Mouse (Mus musculus) midbrain, embryonic 16.5 days (tissue): ENCODE data around the gene Nkd1. TPM values are rescaled to one million over a fixed set of nuclear protein-coding genes. Genes with fewer than 3 reads are reported as not detected.

Source experiments
- ATAC-seq: fragments of 200-750 bp; cut with Nextera tagmentation; 2 replicates; pipeline ENCODE4 v1.8.0; 2017; ENCODE audit warnings: moderate TSS enrichment
- H3K27ac ChIP-seq: fragments of 300-500 bp; sonication (generic); 2 replicates; pipeline ENCODE4 v1.5.1; 2014; ENCODE audit warnings: mild to moderate bottlenecking, low read length, mixed read lengths
- H3K27me3 ChIP-seq: fragments of 300-500 bp; sonication (generic); 2 replicates; pipeline ENCODE4 v1.6.1; 2014; ENCODE audit warnings: low read depth, low read length, mixed read lengths; ENCODE audit not compliant: control insufficient read depth, insufficient read depth
- H3K36me3 ChIP-seq: fragments of 300-500 bp; sonication (generic); 2 replicates; pipeline ENCODE4 v1.6.1; 2014; ENCODE audit warnings: mild to moderate bottlenecking, low read length, moderate library complexity, mixed read lengths; ENCODE audit not compliant: control insufficient read depth, insufficient read depth
- H3K4me1 ChIP-seq: fragments of 300-500 bp; sonication (generic); 2 replicates; pipeline ENCODE4 v1.6.1; 2014; ENCODE audit warnings: mild to moderate bottlenecking, low read length, mixed read lengths; ENCODE audit not compliant: control insufficient read depth, insufficient read depth
- H3K4me2 ChIP-seq: fragments of 300-500 bp; sonication (generic); 2 replicates; pipeline ENCODE4 v1.6.1; 2014; ENCODE audit warnings: mild to moderate bottlenecking, low read length, mixed read lengths
- H3K4me3 ChIP-seq: fragments of 300-500 bp; sonication (generic); 2 replicates; pipeline ENCODE4 v1.5.1; 2014; ENCODE audit warnings: low read depth, mild to moderate bottlenecking, low read length, moderate library complexity, mixed read lengths
- H3K9ac ChIP-seq: fragments of 300-500 bp; sonication (generic); 2 replicates; pipeline ENCODE4 v1.6.1; 2014; ENCODE audit warnings: low read depth, low read length, mixed read lengths
- H3K9me3 ChIP-seq: fragments of 300-500 bp; sonication (generic); replicated peaks from 2 replicates; pipeline ENCODE4 v1.6.1; 2014; ENCODE audit warnings: mild to moderate bottlenecking, low read length, mixed read lengths; ENCODE audit not compliant: control insufficient read depth, poor library complexity, severe bottlenecking
- WGBS: fragments of 180-500 bp; shearing (Covaris S2); extraction: QIAGEN DNeasy Blood & Tissue Kit; methylation state at CpG from one replicate; pipeline ENCODE4 v1.1.7; 2014; 5-methylcytosine and 5-hydroxymethylcytosine counted together
- polyA plus RNA-seq: library from polyadenylated mRNA; unstranded; fragments of >200 nt; fragmentation: Nextera tagmentation; extraction: Ambion mirVana; gene quantifications from 2 replicates; pipeline ENCODE4 v1.2.1, GENCODE M21; 2015

Nkd1 gene
- polyA plus RNA-seq, 1 experiment from 2014 or later, result 53.9 TPM

DNA sequence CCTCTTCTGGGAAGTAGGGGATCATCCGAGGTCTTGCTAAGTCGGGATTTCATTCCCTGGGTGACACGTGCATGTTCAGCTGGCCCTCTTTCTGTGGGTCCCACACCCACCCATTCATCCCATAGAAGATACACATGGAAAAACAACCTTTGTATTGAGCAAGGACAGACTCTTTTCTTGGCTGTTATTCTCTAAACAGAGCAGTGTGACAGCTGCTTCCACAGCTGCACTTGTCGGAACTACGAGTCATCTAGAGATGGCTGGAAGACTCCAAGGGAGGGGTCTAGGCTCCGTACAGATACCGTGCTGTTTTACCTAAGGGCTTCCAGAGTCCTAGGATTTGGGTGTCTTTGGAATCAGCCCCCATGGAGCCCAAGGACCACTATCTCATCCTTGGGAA is 48.2 kb downstream of the Nkd1 start:
- Histone ChIP-seq H3K27me3 (no peaks in the 10 kb centered on the region), H3K4me2 (no peak overlapping the region), H3K4me1 (peaks cover 18% of the 10 kb centered on the region), H3K36me3 (no peaks in the 10 kb centered on the region), H3K4me3 (no peak overlapping the region), H3K9ac (no peak overlapping the region), H3K9me3 (no peaks in the 10 kb centered on the region), H3K27ac (no peak overlapping the region)
- no peak for ATAC-seq
- 73% methylated on average over 7 of the region's 7 CpGs for WGBS

DNA sequence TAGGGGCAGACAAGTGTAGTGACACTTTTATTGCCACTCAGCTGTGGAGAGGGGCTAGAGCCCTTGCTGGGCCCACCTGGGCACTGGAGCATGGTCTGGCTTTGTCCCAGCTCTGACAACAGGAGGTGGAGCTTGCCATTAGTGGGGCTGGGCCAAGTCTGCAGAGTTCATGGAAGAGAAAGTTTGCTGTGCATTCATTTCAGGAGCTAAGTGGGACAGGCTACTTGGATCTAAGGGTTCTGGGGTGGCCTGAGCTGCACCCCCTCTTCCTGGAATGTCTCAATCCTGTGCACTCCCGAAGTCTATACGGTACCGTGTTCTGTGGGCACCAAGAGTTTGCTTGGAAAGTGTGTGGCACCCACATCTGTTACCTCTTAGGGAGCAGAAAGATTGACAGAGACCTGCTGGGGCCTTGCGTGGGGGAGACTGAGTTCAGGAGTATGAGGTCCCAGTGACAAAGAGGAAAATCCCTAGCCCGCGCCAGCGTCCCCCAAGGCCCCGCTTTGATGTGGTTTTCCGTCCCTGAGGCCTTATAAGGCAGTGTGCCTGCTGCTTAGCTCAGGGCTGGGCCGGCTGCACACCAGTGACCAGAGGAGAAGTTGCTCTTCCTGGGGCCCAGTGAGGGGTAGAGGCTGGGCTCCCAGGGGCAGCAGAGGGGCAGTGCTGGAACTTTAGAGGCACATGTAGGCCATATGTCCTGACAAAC is 49.3 kb downstream of the Nkd1 start:
- no peak overlapping the region for H3K4me3 ChIP-seq
- no peak overlapping the region for H3K27ac ChIP-seq
- H3K9me3 ChIP-seq, result no peaks in the 10 kb centered on the region
- H3K27me3 ChIP-seq, result no peaks in the 10 kb centered on the region
- H3K4me1 ChIP-seq, result peaks cover 18% of the 10 kb centered on the region
- no peak for ATAC-seq
- no peak overlapping the region for H3K9ac ChIP-seq
- WGBS, result 33% methylated on average over 10 of the region's 10 CpGs
- no peaks in the 10 kb centered on the region for H3K36me3 ChIP-seq
- H3K4me2 ChIP-seq, result no peak overlapping the region

DNA sequence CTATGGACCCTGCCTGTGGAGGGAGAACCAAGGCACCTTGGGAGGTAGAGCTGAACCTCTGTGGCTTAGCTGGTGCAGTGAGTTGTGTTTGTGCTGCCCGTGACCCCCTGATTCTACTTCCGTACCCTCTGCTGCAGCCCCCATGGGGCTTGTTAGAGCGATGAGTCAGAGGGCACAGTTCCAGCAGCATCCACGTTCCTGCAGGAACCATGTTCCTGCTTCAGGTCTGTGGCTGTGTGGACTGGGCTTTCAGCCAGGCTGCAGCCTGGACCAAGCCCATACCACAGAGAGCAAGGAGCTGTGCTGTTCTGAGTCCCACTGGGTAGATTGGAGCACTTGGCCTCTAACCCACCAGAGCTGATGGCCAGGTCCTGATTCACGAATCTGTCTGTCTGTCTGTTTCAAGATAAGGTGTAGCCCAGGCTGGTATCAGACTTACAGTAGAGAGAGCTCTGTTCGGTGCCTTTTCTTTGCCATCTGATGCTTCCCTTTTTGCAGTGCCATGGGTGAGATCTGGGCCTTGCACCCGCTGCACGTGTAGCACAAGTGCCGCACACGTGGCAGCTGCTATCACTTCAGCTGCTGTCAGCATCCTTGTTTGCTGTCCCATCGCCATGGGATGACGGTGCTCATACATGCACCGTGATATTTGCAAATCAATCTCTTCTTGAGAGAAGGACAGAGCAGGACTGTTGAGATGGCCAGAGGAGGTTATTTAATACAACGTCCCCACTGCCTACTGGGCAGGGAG is 50.5 kb downstream of the Nkd1 start:
- Histone ChIP-seq H3K4me1 (peaks cover 12% of the 10 kb centered on the region), H3K27ac (no peak overlapping the region)
- 76% methylated on average over 14 of the region's 14 CpGs for WGBS

DNA sequence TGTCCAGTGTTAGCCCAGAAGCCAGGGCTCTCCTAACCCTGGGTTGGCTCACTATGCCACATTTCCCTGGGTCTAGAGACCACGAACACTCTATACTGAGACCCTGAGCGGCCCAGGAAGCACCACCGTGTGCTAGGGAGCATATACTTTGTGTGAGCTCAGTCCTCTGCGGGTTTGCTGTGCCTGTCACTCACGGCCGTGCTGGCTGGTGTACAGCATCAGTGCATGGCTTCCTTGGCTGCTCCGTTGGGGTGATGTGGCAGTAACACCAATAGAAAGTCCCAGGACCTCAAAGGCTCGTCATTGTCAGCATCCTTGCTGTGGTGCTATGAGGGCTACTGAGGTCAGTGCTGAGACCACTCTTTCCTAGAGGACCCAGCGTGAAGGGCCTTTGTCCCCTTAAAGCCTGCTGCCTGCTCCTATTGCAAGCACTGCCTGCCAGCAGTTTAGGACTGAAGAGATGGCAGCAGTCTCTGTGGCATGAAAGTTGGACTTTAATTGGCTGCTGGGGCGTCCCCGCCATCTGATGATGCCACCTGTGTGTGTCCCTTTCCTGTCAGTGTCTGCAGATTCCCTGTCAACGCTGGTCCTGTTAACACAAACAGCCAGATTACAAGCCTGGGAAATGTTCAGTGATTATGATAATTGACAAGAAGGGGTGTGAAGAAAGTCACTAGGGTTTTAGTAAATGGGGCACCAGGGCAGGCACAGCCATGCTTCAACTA is 51.2 kb downstream of the Nkd1 start:
- no peak overlapping the region for H3K4me3 ChIP-seq
- H3K27ac ChIP-seq, result no peak overlapping the region
- H3K27me3 ChIP-seq, result no peaks in the 10 kb centered on the region
- H3K9me3 ChIP-seq, result no peaks in the 10 kb centered on the region
- no peak overlapping the region for H3K4me2 ChIP-seq
- H3K4me1 ChIP-seq, result peaks cover 11% of the 10 kb centered on the region
- ATAC-seq, result no peak
- H3K9ac ChIP-seq, result no peak overlapping the region
- no peaks in the 10 kb centered on the region for H3K36me3 ChIP-seq
- WGBS, result 70% methylated on average over 12 of the region's 12 CpGs

More for the DNA sequence above, 50.5 kb downstream of the Nkd1 start:
- H3K27me3 ChIP-seq, result no peaks in the 10 kb centered on the region
- no peak overlapping the region for H3K4me2 ChIP-seq
- H3K9me3 ChIP-seq, result no peaks in the 10 kb centered on the region
- no peaks in the 10 kb centered on the region for H3K36me3 ChIP-seq
- no peak for ATAC-seq
- H3K9ac ChIP-seq, result no peak overlapping the region
- H3K4me3 ChIP-seq, result no peak overlapping the region

- Histone ChIP-seq H3K36me3 (no peaks in the 10 kb centered on the region), H3K27ac (no peak overlapping the region), H3K4me1 (peaks cover 13% of the 10 kb centered on the region; the same call in 1 of the 2 replicates), H3K27me3 (no peaks in the 10 kb centered on the region), H3K4me3 (no peak overlapping the region), H3K9me3 (no peaks in the 10 kb centered on the region), H3K9ac (no peak overlapping the region), H3K4me2 (no peak overlapping the region)
- WGBS, result 72% methylated on average over 14 of the region's 14 CpGs
- no peak for ATAC-seq
Observed at GRCm38 (mm10) chr8:88572941-88573645, 51.9 kb downstream of the Nkd1 start.

- ATAC-seq, result no peak
- WGBS, result 40% methylated on average over 5 of the region's 5 CpGs
- H3K4me2 ChIP-seq, result no peak overlapping the region
- H3K9me3 ChIP-seq, result no peaks in the 10 kb centered on the region
- H3K9ac ChIP-seq, result no peak overlapping the region
- H3K27ac ChIP-seq, result no peak overlapping the region
- H3K4me3 ChIP-seq, result no peak overlapping the region
- H3K27me3 ChIP-seq, result no peaks in the 10 kb centered on the region
- H3K4me1 ChIP-seq, result peaks cover 27% of the 10 kb centered on the region
- no peaks in the 10 kb centered on the region for H3K36me3 ChIP-seq
Observed at GRCm38 (mm10) chr8:88574975-88575374, 53.8 kb downstream of the Nkd1 start.

DNA sequence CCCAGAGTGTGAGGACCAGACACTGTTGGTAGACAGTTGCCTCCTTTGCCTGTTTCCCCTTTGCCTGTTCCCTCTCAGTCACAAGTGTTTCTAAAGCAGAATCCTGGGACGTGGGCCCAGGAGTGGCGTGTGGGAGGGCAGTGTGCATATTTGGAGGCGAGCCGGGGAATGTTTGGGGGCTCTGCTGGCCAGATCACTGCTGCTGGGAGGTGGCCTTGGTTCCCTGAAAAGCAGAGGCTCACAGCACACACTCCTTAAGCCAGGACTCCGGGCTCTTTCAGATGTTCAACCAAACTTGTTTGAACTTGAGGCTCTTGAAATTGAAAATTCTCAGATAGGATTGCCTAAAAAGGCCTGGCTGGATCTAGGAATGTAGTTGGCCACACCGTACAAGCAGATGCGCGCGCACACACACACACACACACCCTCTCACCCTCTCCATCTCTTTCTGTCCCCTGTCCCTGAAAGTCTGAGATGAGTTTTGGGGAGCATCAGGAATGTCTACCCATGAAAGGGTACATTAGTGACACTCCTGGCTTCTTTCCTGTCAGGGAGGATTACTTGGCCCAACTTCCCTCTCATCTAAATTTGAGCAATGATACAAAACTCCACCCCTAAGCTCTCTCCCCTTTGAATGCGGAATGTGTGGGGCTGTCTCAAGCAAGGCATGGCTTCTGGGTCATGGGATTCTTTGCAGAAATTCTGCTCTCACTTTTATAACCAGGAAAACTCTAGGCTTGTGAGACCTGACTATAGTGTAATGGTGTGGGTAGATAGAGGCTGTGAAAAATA is 55.4 kb downstream of the Nkd1 start:
- Histone ChIP-seq H3K27ac (no peak overlapping the region), H3K9me3 (no peaks in the 10 kb centered on the region), H3K9ac (no peak overlapping the region), H3K27me3 (no peaks in the 10 kb centered on the region), H3K4me1 (peaks cover 34% of the 10 kb centered on the region), H3K4me2 (no peak overlapping the region), H3K36me3 (no peaks in the 10 kb centered on the region), H3K4me3 (no peak overlapping the region)
- 90% methylated on average over 10 of the region's 10 CpGs for WGBS
- ATAC-seq, result no peak

DNA sequence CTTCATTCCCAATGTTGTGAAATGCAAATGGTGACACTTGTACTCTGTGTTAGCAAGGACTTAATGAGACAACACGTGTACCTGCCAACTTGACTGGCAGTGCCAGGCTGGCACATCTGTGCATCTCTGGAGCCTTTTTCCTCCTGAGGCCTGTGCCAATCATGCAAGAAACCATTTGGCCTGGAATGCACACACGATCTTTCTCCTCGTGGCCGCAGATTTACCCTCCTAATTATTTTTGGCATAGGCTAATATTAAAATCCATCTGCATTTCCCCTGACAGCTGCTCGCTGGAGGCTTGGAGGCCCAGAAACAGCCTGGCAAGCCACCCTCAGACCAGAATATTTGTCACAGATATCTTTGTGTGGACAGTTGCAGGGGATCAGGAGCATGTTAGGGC is 56.5 kb downstream of the Nkd1 start:
- Histone ChIP-seq H3K27me3 (no peaks in the 10 kb centered on the region), H3K4me3 (no peak overlapping the region), H3K4me2 (no peak overlapping the region), H3K27ac (0 out of 2 replicates have a peak overlapping the region, but pooled peaks have one; percentile 2), H3K9me3 (no peaks in the 10 kb centered on the region), H3K9ac (no peak overlapping the region), H3K36me3 (no peaks in the 10 kb centered on the region), H3K4me1 (peaks cover 24% of the 10 kb centered on the region)
- whole genome bisulfite sequencing, result 52% methylated on average over 5 of the region's 5 CpGs
- no peak for ATAC-seq
